Mouse (Mus musculus): Measurements from ENCODE around the gene Car10. TPM values are rescaled to one million over a fixed set of nuclear protein-coding genes. Genes with fewer than 3 reads are reported as not detected.
A peak's percentile ranks its signal among the peaks of the same experiment; 100 is the strongest.

Car10 gene
- polyA plus RNA-seq, 1 experiment from 2014 or later: not detected

GRCm38 (mm10) chr11:93249771-93250265 is 152.0 kb downstream of the Car10 start:
- ATAC-seq (ENCODE audit: insufficient read depth) (no peak), DNase-seq (no peak)
- Histone ChIP-seq H3K4me3 (ENCODE audit: low read depth, low read length) (no peak overlapping the region), H3K27ac (ENCODE audit: low read depth) (no peak overlapping the region), H3K9me3 (ENCODE audit: low read depth, low read length) (no peaks in the 10 kb centered on the region), H3K9ac (no peak overlapping the region), H3K27me3 (ENCODE audit: insufficient read depth, low read length) (no peaks in the 10 kb centered on the region), H3K4me2 (no peak overlapping the region), H3K4me1 (ENCODE audit: insufficient read depth) (no peaks in the 10 kb centered on the region), H3K36me3 (ENCODE audit: insufficient read depth) (no peaks in the 10 kb centered on the region)
- 77% methylated on average over 6 of the region's 6 CpGs for WGBS
- TF ChIP-seq CTCF (IDR thresholded peaks at IDR 0.05; ENCODE audit: low read depth): no peak

- no peak overlapping the region for H3K9ac ChIP-seq
- H3K4me2 ChIP-seq: no peak overlapping the region
- no peaks in the 10 kb centered on the region for H3K27me3 ChIP-seq (ENCODE audit: insufficient read depth, low read length)
- no peak overlapping the region for H3K27ac ChIP-seq (ENCODE audit: low read depth)
- TF ChIP-seq CTCF (IDR thresholded peaks at IDR 0.05; ENCODE audit: low read depth): no peak
- no peaks in the 10 kb centered on the region for H3K36me3 ChIP-seq (ENCODE audit: insufficient read depth)
- H3K4me3 ChIP-seq (ENCODE audit: low read depth, low read length): no peak overlapping the region
- WGBS: 70% methylated on average over 5 of the region's 5 CpGs
- no peaks in the 10 kb centered on the region for H3K9me3 ChIP-seq (ENCODE audit: low read depth, low read length)
- DNase-seq: no peak
- no peaks in the 10 kb centered on the region for H3K4me1 ChIP-seq (ENCODE audit: insufficient read depth)
- no peak for ATAC-seq (ENCODE audit: insufficient read depth)
Measured at GRCm38 (mm10) chr11:93251766-93252165, 153.9 kb downstream of the Car10 start.

- no peak overlapping the region for H3K27ac ChIP-seq (ENCODE audit: low read depth)
- DNase-seq (no peak), ATAC-seq (ENCODE audit: insufficient read depth) (no peak)
- no peaks in the 10 kb centered on the region for H3K36me3 ChIP-seq (ENCODE audit: insufficient read depth)
- TF ChIP-seq CTCF (IDR thresholded peaks at IDR 0.05; ENCODE audit: low read depth): no peak
- H3K9ac ChIP-seq: no peak overlapping the region
- no peak overlapping the region for H3K4me2 ChIP-seq
- H3K9me3 ChIP-seq (ENCODE audit: low read depth, low read length): no peaks in the 10 kb centered on the region
- no peaks in the 10 kb centered on the region for H3K27me3 ChIP-seq (ENCODE audit: insufficient read depth, low read length)
- H3K4me1 ChIP-seq (ENCODE audit: insufficient read depth): no peaks in the 10 kb centered on the region
- 52% methylated on average over 3 of the region's 3 CpGs for WGBS
- H3K4me3 ChIP-seq (ENCODE audit: low read depth, low read length): no peak overlapping the region
Measured at GRCm38 (mm10) chr11:93263979-93264378, 166.2 kb downstream of the Car10 start.

GRCm38 (mm10) chr11:93272016-93272415 is 174.2 kb downstream of the Car10 start:
- Histone ChIP-seq H3K27me3 (ENCODE audit: insufficient read depth, low read length) (no peaks in the 10 kb centered on the region), H3K27ac (ENCODE audit: low read depth) (no peak overlapping the region), H3K4me2 (no peak overlapping the region), H3K36me3 (ENCODE audit: insufficient read depth) (no peaks in the 10 kb centered on the region), H3K9me3 (ENCODE audit: low read depth, low read length) (no peaks in the 10 kb centered on the region), H3K4me1 (ENCODE audit: insufficient read depth) (no peaks in the 10 kb centered on the region), H3K9ac (no peak overlapping the region), H3K4me3 (ENCODE audit: low read depth, low read length) (no peak overlapping the region)
- ATAC-seq (ENCODE audit: insufficient read depth): no peak
- WGBS: 64% methylated on average over 6 of the region's 6 CpGs
- no peak for TF ChIP-seq CTCF (IDR thresholded peaks at IDR 0.05; ENCODE audit: low read depth)
- no peak for DNase-seq

GRCm38 (mm10) chr11:93273906-93274305 is 176.1 kb downstream of the Car10 start:
- no peak overlapping the region for H3K27ac ChIP-seq (ENCODE audit: low read depth)
- no peak overlapping the region for H3K9ac ChIP-seq
- H3K4me2 ChIP-seq: no peak overlapping the region
- ATAC-seq (ENCODE audit: insufficient read depth) (no peak), DNase-seq (peak; percentile 19)
- no peaks in the 10 kb centered on the region for H3K36me3 ChIP-seq (ENCODE audit: insufficient read depth)
- H3K9me3 ChIP-seq (ENCODE audit: low read depth, low read length): no peaks in the 10 kb centered on the region
- no peak overlapping the region for H3K4me3 ChIP-seq (ENCODE audit: low read depth, low read length)
- no peaks in the 10 kb centered on the region for H3K27me3 ChIP-seq (ENCODE audit: insufficient read depth, low read length)
- TF ChIP-seq CTCF (IDR thresholded peaks at IDR 0.05; ENCODE audit: low read depth): no peak
- no peaks in the 10 kb centered on the region for H3K4me1 ChIP-seq (ENCODE audit: insufficient read depth)
- 31% methylated on average over 6 of the region's 6 CpGs for WGBS

GRCm38 (mm10) chr11:93293661-93294060 is 195.8 kb downstream of the Car10 start:
- Histone ChIP-seq H3K4me1 (ENCODE audit: insufficient read depth) (no peaks in the 10 kb centered on the region), H3K9ac (no peak overlapping the region), H3K4me2 (no peak overlapping the region), H3K4me3 (ENCODE audit: low read depth, low read length) (no peak overlapping the region), H3K27me3 (ENCODE audit: insufficient read depth, low read length) (no peaks in the 10 kb centered on the region), H3K27ac (ENCODE audit: low read depth) (no peak overlapping the region), H3K9me3 (ENCODE audit: low read depth, low read length) (no peaks in the 10 kb centered on the region), H3K36me3 (ENCODE audit: insufficient read depth) (no peaks in the 10 kb centered on the region)
- no peak for DNase-seq
- TF ChIP-seq CTCF (IDR thresholded peaks at IDR 0.05; ENCODE audit: low read depth): no peak
- WGBS: 50% methylated on average over 1 of the region's 1 CpGs
- no peak for ATAC-seq (ENCODE audit: insufficient read depth)

- no peaks in the 10 kb centered on the region for H3K4me1 ChIP-seq (ENCODE audit: insufficient read depth)
- ATAC-seq (ENCODE audit: insufficient read depth) (no peak), DNase-seq (no peak)
- no peak for TF ChIP-seq CTCF (IDR thresholded peaks at IDR 0.05; ENCODE audit: low read depth)
- H3K27me3 ChIP-seq (ENCODE audit: insufficient read depth, low read length): no peaks in the 10 kb centered on the region
- H3K9ac ChIP-seq: no peak overlapping the region
- WGBS: 82% methylated on average over 1 of the region's 1 CpGs
- no peak overlapping the region for H3K4me3 ChIP-seq (ENCODE audit: low read depth, low read length)
- H3K36me3 ChIP-seq (ENCODE audit: insufficient read depth): no peaks in the 10 kb centered on the region
- H3K9me3 ChIP-seq (ENCODE audit: low read depth, low read length): no peaks in the 10 kb centered on the region
- H3K27ac ChIP-seq (ENCODE audit: low read depth): no peak overlapping the region
- no peak overlapping the region for H3K4me2 ChIP-seq
Measured at GRCm38 (mm10) chr11:93309981-93310380, 212.2 kb downstream of the Car10 start.

- WGBS: 82% methylated on average over 3 of the region's 3 CpGs
Measured at GRCm38 (mm10) chr11:93337756-93338155, 239.9 kb downstream of the Car10 start.

More at GRCm38 (mm10) chr11:93337756-93338155, 239.9 kb downstream of the Car10 start:
- no peak overlapping the region for H3K9ac ChIP-seq
- no peaks in the 10 kb centered on the region for H3K36me3 ChIP-seq (ENCODE audit: insufficient read depth)
- no peaks in the 10 kb centered on the region for H3K4me1 ChIP-seq (ENCODE audit: insufficient read depth)
- H3K9me3 ChIP-seq (ENCODE audit: low read depth, low read length): no peaks in the 10 kb centered on the region
- TF ChIP-seq CTCF (IDR thresholded peaks at IDR 0.05; ENCODE audit: low read depth): no peak
- no peak overlapping the region for H3K27ac ChIP-seq (ENCODE audit: low read depth)
- no peak overlapping the region for H3K4me3 ChIP-seq (ENCODE audit: low read depth, low read length)
- no peak overlapping the region for H3K4me2 ChIP-seq
- ATAC-seq (ENCODE audit: insufficient read depth): no peak
- no peaks in the 10 kb centered on the region for H3K27me3 ChIP-seq (ENCODE audit: insufficient read depth, low read length)
- no peak for DNase-seq
